Mouse (Mus musculus): Measurements from ENCODE around the gene Szrd1. TPM values are rescaled to one million over a fixed set of nuclear protein-coding genes. Genes with fewer than 3 reads are reported as not detected.

Gene Szrd1
- polyA plus RNA-seq, 1 experiment from 2014 or later: 24.9 TPM

Other genes starting within 250 kb of the Szrd1 start
- 1.2 and 2.2 TPM in 2 replicates for gene Padi2, start 233.4 kb downstream of the Szrd1 start, polyA plus RNA-seq (2015; fragmentation: Nextera tagmentation; extraction: Ambion mirVana)
- gene Sdhb, start 178.6 kb downstream of the Szrd1 start, polyA plus RNA-seq (2015; fragmentation: Nextera tagmentation; extraction: Ambion mirVana): 480 TPM in 2 replicates
- 181 and 193 TPM in 2 replicates for gene Atp13a2, start 152.9 kb downstream of the Szrd1 start, polyA plus RNA-seq (2015; fragmentation: Nextera tagmentation; extraction: Ambion mirVana)
- 161 and 173 TPM in 2 replicates for gene Mfap2, start 129.4 kb downstream of the Szrd1 start, polyA plus RNA-seq (2015; fragmentation: Nextera tagmentation; extraction: Ambion mirVana)
- 6.2 and 7.7 TPM in 2 replicates for gene Crocc, start 79.2 kb downstream of the Szrd1 start, polyA plus RNA-seq (2015; fragmentation: Nextera tagmentation; extraction: Ambion mirVana)
- gene Necap2, start 61.4 kb downstream of the Szrd1 start, polyA plus RNA-seq (2015; fragmentation: Nextera tagmentation; extraction: Ambion mirVana): 50.6 and 56.2 TPM in 2 replicates
- 0.43 and 0.71 TPM in 2 replicates for gene Spata21, start 51.4 kb downstream of the Szrd1 start, polyA plus RNA-seq (2015; fragmentation: Nextera tagmentation; extraction: Ambion mirVana)
- 23.7 and 25.2 TPM in 2 replicates for gene Fbxo42, start 8.1 kb upstream of the Szrd1 start, polyA plus RNA-seq (2015; fragmentation: Nextera tagmentation; extraction: Ambion mirVana)
- gene Rsg1, start 74.2 kb upstream of the Szrd1 start, polyA plus RNA-seq (2015; fragmentation: Nextera tagmentation; extraction: Ambion mirVana): 7.8 and 10.9 TPM in 2 replicates
- 1.5 and 1.7 TPM in 2 replicates for gene Arhgef19, start 99.7 kb upstream of the Szrd1 start, polyA plus RNA-seq (2015; fragmentation: Nextera tagmentation; extraction: Ambion mirVana)
- 1.4 and 1.5 TPM in 2 replicates for gene Epha2, start 161.5 kb upstream of the Szrd1 start, polyA plus RNA-seq (2015; fragmentation: Nextera tagmentation; extraction: Ambion mirVana)
- gene Fam131c, start 228.4 kb upstream of the Szrd1 start, polyA plus RNA-seq (2015; fragmentation: Nextera tagmentation; extraction: Ambion mirVana): 42.1 and 42.5 TPM in 2 replicates

All from hindbrain, embryonic 15.5 days (tissue).